8 mouse cellular contexts compared by ENCODE assay signal in the genomic region with DNA sequence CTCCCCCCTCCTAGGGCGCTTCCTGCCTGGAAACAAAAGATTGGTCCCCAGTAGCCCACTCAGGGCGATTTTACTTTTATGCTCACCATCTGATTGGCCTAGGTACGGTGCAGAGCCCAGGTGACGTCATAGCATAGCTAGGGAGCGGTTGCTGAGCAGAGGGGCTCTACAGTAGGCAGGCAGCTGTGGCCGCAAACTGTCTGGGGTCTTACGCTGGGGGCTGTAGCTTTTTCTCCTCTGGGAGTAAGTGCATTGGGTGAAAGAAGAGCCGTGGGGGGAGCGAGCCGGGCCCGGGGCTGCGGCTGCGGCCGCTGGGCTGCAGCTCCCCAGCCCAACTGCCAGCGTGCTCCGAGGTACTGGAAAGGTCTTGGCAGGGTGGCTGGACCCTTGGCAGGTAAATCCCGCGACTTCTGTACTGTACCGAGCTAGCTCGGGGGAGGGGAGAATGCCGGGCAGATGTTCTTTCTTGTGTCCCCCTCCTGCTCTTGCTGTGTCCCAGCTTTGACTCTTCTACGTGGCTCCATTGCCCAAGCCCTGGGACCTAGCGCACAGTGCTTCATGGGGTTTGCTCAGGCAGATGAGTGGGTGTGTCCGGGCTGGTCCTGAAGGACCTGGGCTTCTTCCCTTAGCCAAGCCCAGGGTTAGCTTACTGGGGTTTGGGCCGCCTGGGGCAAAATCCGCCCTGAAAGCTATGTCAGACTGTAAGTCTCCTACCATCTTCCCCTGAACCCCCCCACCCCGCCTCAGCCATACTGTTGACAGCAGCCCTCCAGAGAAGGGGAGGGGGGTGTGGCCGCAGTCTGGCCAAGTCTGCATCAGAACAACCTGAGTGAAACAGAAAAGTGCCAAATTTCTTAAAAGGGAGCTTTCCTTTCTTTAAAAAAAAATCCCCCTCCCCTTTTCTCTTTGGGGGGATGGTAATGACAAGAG.
A peak's percentile ranks its signal among the peaks of the same experiment; 100 is the strongest.
DNase-seq lines count a peak whose midpoint lies in the region; ATAC-seq and TF ChIP-seq lines count a peak whose summit lies in the region.

No protein-coding gene starts in this region.

- no peak for TF ChIP-seq CTCF in spleen, adult 2 months (IDR thresholded peaks at IDR 0.05; ENCODE audit: extremely low read depth, insufficient read depth, insufficient read length, insufficient replicate concordance)

- WGBS in spleen, adult 2 months: 31% methylated on average over 28 of the region's 28 CpGs
- 17% methylated on average over 28 of the region's 28 CpGs for WGBS in heart, embryonic 14.5 days
- WGBS in lung, embryonic 16.5 days: 14% methylated on average over 23 of the region's 28 CpGs

- H3K9ac ChIP-seq in heart, embryonic 14.5 days (ENCODE audit: low read length): peak overlapping the region; percentile 66
- peak overlapping the region; percentile 58 for H3K9ac ChIP-seq in lung, embryonic 16.5 days (ENCODE audit: low read length)

- DNase-seq in spleen, adult 2 months (ENCODE audit: low read depth in 1 of 2, low spot score in 2 of 2): no peak
- DNase-seq in spleen, postnatal 10 days (ENCODE audit: low spot score in 2 of 2): no peak
- peak; percentile 85 for DNase-seq in embryo, embryonic 10 days (ENCODE audit: low spot score)
- peak; percentile 70 for DNase-seq in layer of hippocampus, adult 9-11 months
- DNase-seq in right cerebral cortex, adult 2 months (ENCODE audit: low spot score in 2 of 2): peak; percentile 37 to 59
- DNase-seq in c-Kit-positive CD71-positive TER-119-positive erythroid progenitor cells, embryonic 14.5 days (ENCODE audit: low spot score): no peak

- no peaks in the 10 kb centered on the region for H3K4me1 ChIP-seq in spleen, adult 2 months (ENCODE audit: control insufficient read depth, insufficient read depth, insufficient read length)
- no peaks in the 10 kb centered on the region for H3K4me1 ChIP-seq in heart, embryonic 14.5 days (ENCODE audit: control insufficient read depth in 2 of 2, insufficient read depth in 2 of 2, low read length in 2 of 2)
- no peaks in the 10 kb centered on the region for H3K4me1 ChIP-seq in lung, embryonic 16.5 days (replicated peaks; ENCODE audit: control insufficient read depth, insufficient read depth, low read length)

- ATAC-seq in heart, embryonic 14.5 days (ENCODE audit: insufficient number of reproducible peaks, insufficient read depth, low FRiP score, low read depth): peak; percentile 85; the same call in 1 of the 2 replicates
- ATAC-seq in lung, embryonic 16.5 days (ENCODE audit: low read depth): peak; percentile 95

- H3K36me3 ChIP-seq in spleen, adult 2 months (ENCODE audit: control insufficient read depth, insufficient read depth, low read length): no peaks in the 10 kb centered on the region
- no peaks in the 10 kb centered on the region for H3K36me3 ChIP-seq in heart, embryonic 14.5 days (ENCODE audit: control insufficient read depth, insufficient read depth, low read length)
- H3K36me3 ChIP-seq in lung, embryonic 16.5 days (ENCODE audit: control insufficient read depth, insufficient read depth, low read length): no peaks in the 10 kb centered on the region

- no peaks in the 10 kb centered on the region for H3K27me3 ChIP-seq in spleen, adult 2 months (ENCODE audit: control insufficient read depth, insufficient read depth, low read length)
- H3K27me3 ChIP-seq in heart, embryonic 14.5 days (ENCODE audit: control insufficient read depth, insufficient read depth, low read length): no peaks in the 10 kb centered on the region
- no peaks in the 10 kb centered on the region; the same call in 1 of the 2 replicates for H3K27me3 ChIP-seq in lung, embryonic 16.5 days (ENCODE audit: control insufficient read depth, insufficient read depth, low read depth, low read length)

- H3K4me3 ChIP-seq in spleen, adult 2 months (ENCODE audit: extremely low read depth, insufficient read depth, insufficient read length): peak overlapping the region; percentile 7; the same call in 1 of the 2 replicates
- peak overlapping the region; percentile 44 to 72 for H3K4me3 ChIP-seq in heart, embryonic 14.5 days (ENCODE audit: control insufficient read depth in 1 of 2, insufficient read depth in 1 of 2, low read depth in 1 of 2, low read length in 2 of 2)
- H3K4me3 ChIP-seq in lung, embryonic 16.5 days (ENCODE audit: low read length): peak overlapping the region; percentile 56

- no peaks in the 10 kb centered on the region for H3K9me3 ChIP-seq in heart, embryonic 14.5 days (ENCODE audit: control insufficient read depth, low read length)
- H3K9me3 ChIP-seq in lung, embryonic 16.5 days (ENCODE audit: control insufficient read depth, low read length): no peaks in the 10 kb centered on the region

- TF ChIP-seq POLR2A in spleen, adult 2 months (IDR thresholded peaks at IDR 0.05; ENCODE audit: low read depth, low read length): no peak

- peak overlapping the region; percentile 70 for H3K4me2 ChIP-seq in heart, embryonic 14.5 days (ENCODE audit: low read length)
- peak overlapping the region; percentile 53 for H3K4me2 ChIP-seq in lung, embryonic 16.5 days (ENCODE audit: low read depth, low read length)

- no peak overlapping the region for H3K27ac ChIP-seq in spleen, adult 2 months (ENCODE audit: insufficient read depth, low read length)
- H3K27ac ChIP-seq in heart, embryonic 14.5 days (replicated peaks in 1 of 2; ENCODE audit: control insufficient read depth in 1 of 2, insufficient read depth in 1 of 2, low read depth in 2 of 2, low read length in 2 of 2): no peak overlapping the region
- no peak overlapping the region for H3K27ac ChIP-seq in lung, embryonic 16.5 days (ENCODE audit: low read length)

Comparison
In these comparisons a context has a peak if more than half of its experiments do, and no peak if none do; other contexts are left out.
1. DNase-seq: peak in embryo, embryonic 10 days (single experiment), layer of hippocampus, adult 9-11 months (single experiment) and right cerebral cortex, adult 2 months (2 of 2); none in spleen, adult 2 months (0 of 2), spleen, postnatal 10 days (0 of 2) and c-Kit-positive CD71-positive TER-119-positive erythroid progenitor cells, embryonic 14.5 days (single experiment).
2. H3K4me3 ChIP-seq: peak in every context shown above with its lines; median percentile 58 in heart, embryonic 14.5 days; 56 in lung, embryonic 16.5 days; 7 in spleen, adult 2 months.